Mouse (Mus musculus) small intestine, adult 2 months (tissue): ENCODE data around the gene Zfp667. TPM values are rescaled to one million over a fixed set of nuclear protein-coding genes. Genes with fewer than 3 reads are reported as not detected.

Source experiments
- H3K27ac ChIP-seq: fragments of 200-500 bp; 2 replicates; pipeline ENCODE4 v1.5.1; 2012; ENCODE audit warnings: low read depth, low read length, control low read depth, inconsistent platforms; ENCODE audit not compliant: insufficient read depth
- H3K27me3 ChIP-seq: fragments of 200-500 bp; 2 replicates; pipeline ENCODE4 v1.6.1; 2012; ENCODE audit warnings: mild to moderate bottlenecking, moderate library complexity, low read length, inconsistent platforms; ENCODE audit not compliant: control insufficient read depth, insufficient read depth
- H3K36me3 ChIP-seq: fragments of 200-500 bp; 2 replicates; pipeline ENCODE4 v1.6.1; 2012; ENCODE audit warnings: mild to moderate bottlenecking, low read length, control low read depth, inconsistent platforms; ENCODE audit not compliant: control insufficient read depth, insufficient read depth
- H3K4me1 ChIP-seq: fragments of 200-500 bp; 2 replicates; pipeline ENCODE4 v1.6.1; 2012; ENCODE audit warnings: low read length, inconsistent platforms, mixed read lengths; ENCODE audit not compliant: control insufficient read depth, insufficient read depth, insufficient read length
- H3K4me3 ChIP-seq: fragments of 200-500 bp; 2 replicates; pipeline ENCODE4 v1.5.1; 2012; ENCODE audit warnings: low read depth, mild to moderate bottlenecking, control low read depth, inconsistent platforms, low read length, moderate library complexity
- CTCF ChIP-seq: fragments of 200-500 bp; IDR thresholded peaks from 2 replicates; pipeline ENCODE4 v1.5.1; 2012; ENCODE audit warnings: low read depth, mild to moderate bottlenecking, control low read depth, inconsistent platforms, low read length, moderate library complexity, mixed read lengths; ENCODE audit not compliant: insufficient replicate concordance, insufficient read length; ENCODE audit errors: extremely low read depth
- POLR2A ChIP-seq: fragments of 200-500 bp; IDR thresholded peaks from 2 replicates; pipeline ENCODE4 v1.6.1; 2012; ENCODE audit warnings: low read depth, mild to moderate bottlenecking, control low read depth, inconsistent platforms, low read length, moderate library complexity
- WGBS: fragments of 180-500 bp; shearing (Covaris S2); methylation state at CpG from one replicate; pipeline ENCODE4 v1.1.7; 2018; 5-methylcytosine and 5-hydroxymethylcytosine counted together
- polyA plus RNA-seq: library from polyadenylated mRNA; depleted of rRNA; stranded (reverse); fragments of >200 nt; gene quantifications from 2 replicates; pipeline ENCODE4 v1.2.3, GENCODE M21; 2012; rRNA removed

Zfp667 gene
- polyA plus RNA-seq, 1 experiment: 0.10 TPM

DNA sequence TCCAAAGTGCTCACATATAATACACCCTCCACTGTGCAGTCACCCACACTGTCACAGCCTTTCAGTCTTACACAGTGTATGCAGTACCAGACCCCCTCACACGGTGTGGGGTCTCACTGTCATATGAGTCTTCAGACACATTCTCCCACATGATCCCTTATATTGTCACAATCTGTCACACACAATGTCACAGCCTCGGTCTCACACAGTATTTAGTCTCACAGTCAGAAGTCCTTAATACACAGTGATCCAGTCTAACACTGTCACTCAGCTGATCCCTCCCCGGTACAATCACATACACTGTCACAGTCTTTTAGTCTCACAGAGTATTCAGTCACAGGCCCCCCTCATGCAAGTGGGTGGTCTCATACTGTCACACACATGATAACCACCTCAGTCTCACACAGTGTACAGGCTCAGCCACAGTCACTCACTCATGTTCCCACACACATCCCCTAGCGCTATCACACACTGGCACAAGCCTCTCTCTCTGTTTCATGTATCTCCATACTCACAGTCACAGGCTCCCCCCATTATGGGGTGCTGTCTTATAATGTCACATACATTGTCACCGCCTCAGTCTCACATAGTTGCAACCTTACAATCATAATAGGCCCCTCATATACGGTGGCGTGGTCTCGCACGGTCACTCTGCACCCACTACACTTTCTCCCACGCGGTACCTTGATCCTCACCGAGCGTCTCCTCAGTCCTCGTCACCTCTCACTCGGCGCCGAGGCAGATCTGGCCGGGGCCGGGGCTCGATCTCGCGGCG lies 44.3 kb downstream of the Zfp667 start:
- Histone ChIP-seq H3K4me3 (peak overlapping the region; percentile 77), H3K27me3 (no peaks in the 10 kb centered on the region), H3K36me3 (no peaks in the 10 kb centered on the region), H3K4me1 (peaks cover 6% of the 10 kb centered on the region), H3K27ac (no peak overlapping the region)
- WGBS: 19% methylated on average over 23 of the region's 23 CpGs
- TF ChIP-seq POLR2A: no peak
- no peak for TF ChIP-seq CTCF

DNA sequence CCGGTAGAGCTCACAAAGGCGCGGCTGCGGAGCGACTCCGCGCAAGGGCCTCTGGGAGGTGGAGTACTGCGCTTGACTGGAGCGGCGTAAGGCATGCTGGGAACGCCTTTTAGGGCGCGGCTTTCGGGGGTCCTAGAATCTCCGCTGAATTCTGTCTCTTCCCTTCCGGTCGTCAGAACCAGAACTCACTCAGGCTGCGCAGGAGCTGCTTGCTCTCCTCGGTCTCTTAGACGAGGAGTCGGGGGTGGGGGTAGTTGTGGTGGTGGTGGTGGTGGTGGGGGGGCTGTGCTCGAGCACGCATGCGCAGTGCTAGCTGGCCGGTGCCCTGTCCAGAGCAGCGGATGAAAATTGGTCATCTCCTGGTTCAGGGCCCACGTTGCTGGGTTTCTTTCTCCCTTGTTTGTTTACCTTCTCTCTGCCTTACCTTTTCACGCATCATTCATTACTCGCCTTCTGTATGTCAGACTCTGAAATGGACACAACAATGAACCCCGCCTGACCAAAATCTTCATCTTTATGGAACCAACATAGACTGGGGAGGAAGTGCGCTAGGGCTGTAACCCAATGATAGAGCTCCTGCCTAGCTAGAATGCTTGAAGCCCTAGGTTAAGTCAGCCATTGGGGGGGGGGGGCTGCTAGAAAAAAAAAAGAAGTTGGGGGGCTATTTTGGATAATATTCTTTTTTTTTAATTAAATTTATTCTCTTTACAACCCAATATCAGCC lies 45.0 kb downstream of the Zfp667 start, which contains the start of gene Zfp583:
TSS of gene Zfp583 (minus strand) at position 53 of the 724 bp plus-strand sequence.
- Histone ChIP-seq H3K36me3 (no peaks in the 10 kb centered on the region), H3K27ac (no peak within 1 kb of the TSS), H3K27me3 (no peaks in the 10 kb centered on the region), H3K4me1 (peaks cover 6% of the 10 kb centered on the region), H3K4me3 (peak within 1 kb of the TSS; percentile 77)
- TF ChIP-seq POLR2A (no peak), CTCF (no peak)
- WGBS: 11% methylated on average over 31 of the region's 31 CpGs

DNA sequence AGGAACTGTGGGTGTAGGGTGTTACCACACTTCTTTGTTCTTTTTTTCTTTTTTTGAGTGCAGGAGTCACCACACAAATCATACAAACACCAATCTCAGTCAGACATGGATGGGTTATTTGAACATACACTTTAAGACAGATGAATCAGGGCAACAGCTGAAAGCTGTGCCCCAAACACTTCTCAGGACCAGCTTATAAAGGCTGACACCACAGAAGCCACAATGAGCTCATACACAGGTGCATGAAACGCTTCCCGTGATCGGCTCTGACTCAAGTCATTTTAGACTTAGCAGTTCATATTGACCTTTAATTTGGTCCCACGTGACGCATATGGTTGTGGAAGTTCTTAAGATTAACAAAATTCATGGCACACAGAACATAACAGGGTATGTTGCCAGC lies 53.5 kb downstream of the Zfp667 start:
- H3K4me3 ChIP-seq: no peak overlapping the region
- H3K4me1 ChIP-seq: no peaks in the 10 kb centered on the region
- no peaks in the 10 kb centered on the region; the same call in 1 of the 2 replicates for H3K27me3 ChIP-seq
- H3K36me3 ChIP-seq: no peaks in the 10 kb centered on the region
- WGBS: 79% methylated on average over 5 of the region's 5 CpGs
- no peak for TF ChIP-seq CTCF
- H3K27ac ChIP-seq: no peak overlapping the region

- H3K36me3 ChIP-seq: no peaks in the 10 kb centered on the region
- no peaks in the 10 kb centered on the region; the same call in 1 of the 2 replicates for H3K27me3 ChIP-seq
- TF ChIP-seq CTCF: no peak
- no peak for TF ChIP-seq POLR2A
- peak within 1 kb of the TSS; percentile 71 for H3K4me3 ChIP-seq
- H3K4me1 ChIP-seq: no peaks in the 10 kb centered on the region
- 3% methylated on average over 26 of the region's 26 CpGs for WGBS
- no peak within 1 kb of the TSS for H3K27ac ChIP-seq
Measured at GRCm38 (mm10) chr7:6343501-6344071, 57.2 kb downstream of the Zfp667 start, which contains the start of gene Gm3854. Gene Gm3854 (plus strand): TSS chr7:6343759.

GRCm38 (mm10) chr7:6344124-6344523 lies 57.7 kb downstream of the Zfp667 start:
- TF ChIP-seq POLR2A: no peak
- TF ChIP-seq CTCF: no peak
- Histone ChIP-seq H3K4me3 (no peak overlapping the region), H3K27ac (no peak overlapping the region), H3K36me3 (no peaks in the 10 kb centered on the region), H3K27me3 (no peaks in the 10 kb centered on the region; the same call in 1 of the 2 replicates), H3K4me1 (no peaks in the 10 kb centered on the region)
- 37% methylated on average over 10 of the region's 10 CpGs for WGBS

Other genes starting within 250 kb of the Zfp667 start
- gene Nlrp4c, start 241.4 kb upstream of the Zfp667 start, polyA plus RNA-seq: not detected in 2 replicates
- 32.3 and 62.7 TPM in 2 replicates for gene Zfp787, start 130.6 kb upstream of the Zfp667 start, polyA plus RNA-seq
- 12.7 and 33.9 TPM in 2 replicates for gene Zfp444, start 114.4 kb upstream of the Zfp667 start, polyA plus RNA-seq
- not detected in 2 replicates for gene Galp, start 89.5 kb upstream of the Zfp667 start, polyA plus RNA-seq
- gene Zscan5b, start 64.3 kb upstream of the Zfp667 start, polyA plus RNA-seq: not detected in 2 replicates
- not detected in 2 replicates for gene Epp13, start 33.9 kb upstream of the Zfp667 start, polyA plus RNA-seq
- gene Zfp583, start 44.7 kb downstream of the Zfp667 start, polyA plus RNA-seq: 0.25 and 0.48 TPM in 2 replicates
- not detected in 2 replicates for gene Gm3854, start 57.2 kb downstream of the Zfp667 start, polyA plus RNA-seq
- gene Zfp78, start 76.7 kb downstream of the Zfp667 start, polyA plus RNA-seq: 0.03 and 0.15 TPM in 2 replicates
- 0.22 and 0.60 TPM in 2 replicates for gene Zfp28, start 96.7 kb downstream of the Zfp667 start, polyA plus RNA-seq
- not detected in 2 replicates for gene Smim17, start 112.1 kb downstream of the Zfp667 start, polyA plus RNA-seq
- gene Gm20715, start 123.7 kb downstream of the Zfp667 start, polyA plus RNA-seq: not detected in 2 replicates
- not detected in 2 replicates for gene Olfr1344, start 152.1 kb downstream of the Zfp667 start, polyA plus RNA-seq
- gene Olfr1336, start 169.6 kb downstream of the Zfp667 start, polyA plus RNA-seq: not detected in 2 replicates
- not detected in 2 replicates for gene Olfr1346, start 180.5 kb downstream of the Zfp667 start, polyA plus RNA-seq
- gene Olfr5, start 200.4 kb downstream of the Zfp667 start, polyA plus RNA-seq: not detected in 2 replicates
- gene Olfr1347, start 213.2 kb downstream of the Zfp667 start, polyA plus RNA-seq: not detected in 2 replicates
- not detected in 2 replicates for gene Olfr1348, start 222.2 kb downstream of the Zfp667 start, polyA plus RNA-seq
- gene Olfr1349, start 236.4 kb downstream of the Zfp667 start, polyA plus RNA-seq: not detected in 2 replicates